Mouse (Mus musculus) C2C12 (cell line): ENCODE measurements around the gene Trat1.

Source experiments
- CTCF ChIP-seq: IDR thresholded peaks from one replicate; pipeline ENCODE4 v1.5.1; 2011; ENCODE audit not compliant: control insufficient read depth, insufficient read depth, insufficient read length
- MAX ChIP-seq: IDR thresholded peaks from one replicate; pipeline ENCODE4 v1.6.1; 2011; ENCODE audit warnings: mild to moderate bottlenecking, control low read depth

DNA sequence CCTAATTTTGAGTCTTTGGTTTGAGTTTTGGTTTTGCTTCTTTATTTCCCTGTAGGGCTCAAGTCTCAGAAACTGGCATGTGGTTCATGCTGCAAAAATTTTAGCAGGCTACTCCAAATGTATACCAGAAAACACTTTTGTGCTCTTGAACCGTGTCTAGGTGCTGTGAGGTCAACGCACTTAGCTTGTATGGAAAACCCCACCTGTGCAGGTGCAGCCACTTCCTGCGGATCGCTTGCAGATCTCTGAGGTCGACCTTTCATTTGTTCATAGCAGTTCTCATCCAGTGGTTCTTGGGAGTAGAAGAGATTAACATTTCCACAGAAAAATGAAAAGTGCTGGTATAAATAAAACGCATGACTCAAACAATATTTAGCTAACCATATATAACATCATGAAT, 31.8 kb downstream of the Trat1 start:
- TF ChIP-seq MAX (no peak), CTCF (no peak)
